Mouse (Mus musculus): ENCODE measurements around the gene Olfr94.

DNA sequence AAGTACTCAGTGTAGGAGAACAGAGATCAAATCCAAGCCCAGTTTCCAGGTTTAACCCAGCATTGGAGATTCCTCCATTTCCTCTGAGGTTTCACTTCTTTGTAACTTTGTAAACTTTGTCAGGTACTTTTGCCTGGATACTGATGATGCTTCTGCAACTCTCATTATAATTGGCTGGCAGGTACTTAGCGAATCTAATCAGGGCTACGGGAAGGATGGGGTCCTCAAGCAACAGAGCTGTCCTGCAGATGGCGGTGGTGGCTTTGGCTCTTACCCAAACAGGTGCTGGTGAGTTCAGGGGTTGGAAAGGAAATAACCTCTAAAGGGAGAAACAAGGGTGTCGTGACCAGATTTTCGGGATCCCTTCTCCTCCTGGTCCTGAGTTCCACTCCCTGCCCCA, 45.9 kb upstream of the Olfr94 start:
- no peak for TF ChIP-seq CTCF (IDR thresholded peaks at IDR 0.05; ENCODE audit: low read depth)
- no peak for TF ChIP-seq EP300 (IDR thresholded peaks at IDR 0.05; ENCODE audit: low read depth)

All from liver, postnatal 0 days (tissue).